Mouse (Mus musculus) olfactory bulb, adult 2 months (tissue): ENCODE measurements around the gene Nacc1. TPM values are rescaled to one million over a fixed set of nuclear protein-coding genes. Genes with fewer than 3 reads are reported as not detected.

Experiments used
- H3K27ac ChIP-seq: fragments of 200-500 bp; 2 replicates; pipeline ENCODE4 v1.5.1; 2012; ENCODE audit warnings: low read depth, low read length; ENCODE audit not compliant: insufficient read depth
- H3K4me1 ChIP-seq: fragments of 200-500 bp; 2 replicates; pipeline ENCODE4 v1.6.1; 2012; ENCODE audit warnings: low read length; ENCODE audit not compliant: control insufficient read depth, insufficient read depth
- H3K4me3 ChIP-seq: fragments of 200-500 bp; 2 replicates; pipeline ENCODE4 v1.5.1; 2012; ENCODE audit warnings: mild to moderate bottlenecking, low read depth, low read length, moderate library complexity; ENCODE audit not compliant: insufficient read depth
- CTCF ChIP-seq: fragments of 200-500 bp; IDR thresholded peaks from 2 replicates; pipeline ENCODE4 v1.5.1; 2012; ENCODE audit warnings: low read depth, mild to moderate bottlenecking, low read length, moderate library complexity; ENCODE audit not compliant: insufficient read depth
- POLR2A ChIP-seq: fragments of 200-500 bp; IDR thresholded peaks from 2 replicates; pipeline ENCODE4 v1.6.1; 2012; ENCODE audit warnings: mild to moderate bottlenecking, low read depth, low read length, moderate library complexity; ENCODE audit not compliant: insufficient read depth
- WGBS: fragments of 180-500 bp; shearing (Covaris S2); methylation state at CpG from one replicate; pipeline ENCODE4 v1.1.7; 2018; 5-methylcytosine and 5-hydroxymethylcytosine counted together
- polyA plus RNA-seq: library from polyadenylated mRNA; stranded (reverse); fragments of >200 nt; gene quantifications from 2 replicates; pipeline ENCODE4 v1.2.4, GENCODE M21; 2012; ENCODE audit warnings: low replicate concordance; ENCODE audit not compliant: missing spikeins, insufficient read depth, insufficient read length

The Nacc1 gene
- polyA plus RNA-seq, 1 experiment = not detected

DNA sequence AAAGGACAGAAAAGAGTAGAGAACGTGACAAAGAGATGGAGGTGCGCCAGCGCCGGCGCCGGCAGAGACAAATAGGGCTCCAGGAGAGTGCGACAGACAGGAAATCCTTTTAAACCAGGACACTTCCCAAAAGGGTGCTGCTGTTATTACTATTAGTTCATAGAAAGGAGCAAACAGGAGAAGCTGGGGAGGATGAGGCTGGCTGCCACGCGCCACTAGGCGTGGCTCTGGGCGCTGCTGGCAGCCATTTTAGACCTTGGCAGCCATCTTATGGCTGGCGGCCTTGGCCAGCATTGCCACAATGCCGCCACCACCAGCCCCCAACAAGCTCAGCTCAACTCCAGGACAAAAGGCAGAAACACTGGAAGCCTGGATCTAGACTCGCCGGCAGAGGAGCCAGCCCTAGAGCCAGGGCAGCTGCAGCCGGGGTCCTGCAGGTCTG, 42.3 kb upstream of the Nacc1 start:
- Histone ChIP-seq H3K4me3 (no peak overlapping the region), H3K4me1 (peaks cover 49% of the 10 kb centered on the region), H3K27ac (peak overlapping the region; percentile 56)
- TF ChIP-seq POLR2A = no peak
- no peak for TF ChIP-seq CTCF
- 69% methylated on average over 16 of the region's 16 CpGs for WGBS

DNA sequence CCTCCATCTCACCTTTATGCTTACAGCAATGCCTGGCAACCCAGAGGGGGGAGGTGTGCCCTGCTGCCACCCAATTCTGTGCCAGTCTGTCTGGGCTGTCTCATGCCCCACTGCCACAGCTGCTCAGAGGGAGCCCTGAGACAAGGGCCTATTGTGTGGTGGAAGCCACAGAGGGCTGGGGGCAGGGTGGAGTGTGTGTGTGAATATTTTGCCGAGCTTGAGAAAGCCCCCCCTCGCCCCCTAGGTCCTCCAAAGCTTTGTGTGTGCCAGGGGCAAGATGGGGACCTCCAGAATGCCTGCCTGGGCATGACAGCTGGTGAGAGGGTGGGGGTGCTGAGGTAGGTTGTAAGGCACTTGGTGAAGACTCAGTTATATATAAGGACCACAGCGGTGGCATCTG, 40.8 kb upstream of the Nacc1 start:
- peaks cover 56% of the 10 kb centered on the region for H3K4me1 ChIP-seq
- no peak overlapping the region for H3K4me3 ChIP-seq
- no peak overlapping the region for H3K27ac ChIP-seq
- WGBS = 42% methylated on average over 3 of the region's 3 CpGs
- no peak for TF ChIP-seq POLR2A

DNA sequence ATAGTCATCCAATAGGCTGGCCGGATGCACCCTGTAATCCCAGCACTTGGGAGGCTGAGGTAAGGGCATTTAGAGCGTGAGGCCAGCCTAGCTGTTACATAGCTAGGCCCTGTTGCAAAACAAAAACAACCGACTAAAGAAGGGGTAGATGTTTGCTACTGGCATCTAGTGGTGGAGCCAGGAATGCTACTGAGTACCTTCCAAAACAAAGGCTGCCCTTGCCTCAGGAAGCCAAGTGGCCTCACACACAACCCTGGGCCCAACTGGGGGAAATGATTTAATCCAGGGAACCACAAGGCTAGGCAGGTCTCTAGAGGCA, 38.2 kb upstream of the Nacc1 start:
- 0 out of 2 replicates have a peak, but pooled peaks have one; percentile 5 for TF ChIP-seq CTCF
- no peak for TF ChIP-seq POLR2A
- peaks cover 48% of the 10 kb centered on the region for H3K4me1 ChIP-seq

GRCm38 (mm10) chr8:84725246-84725940, 37.7 kb upstream of the Nacc1 start:
- H3K4me1 ChIP-seq = peaks cover 43% of the 10 kb centered on the region
- 62% methylated on average over 10 of the region's 10 CpGs for WGBS
- H3K4me3 ChIP-seq = no peak overlapping the region
- TF ChIP-seq POLR2A (no peak), CTCF (no peak)
- H3K27ac ChIP-seq = peak overlapping the region; percentile 4; the same call in 1 of the 2 replicates

More for the DNA sequence above, 38.2 kb upstream of the Nacc1 start:
- Histone ChIP-seq H3K27ac (peak overlapping the region; percentile 4; the same call in 1 of the 2 replicates), H3K4me3 (no peak overlapping the region)
- 22% methylated on average over 3 of the region's 3 CpGs for WGBS

DNA sequence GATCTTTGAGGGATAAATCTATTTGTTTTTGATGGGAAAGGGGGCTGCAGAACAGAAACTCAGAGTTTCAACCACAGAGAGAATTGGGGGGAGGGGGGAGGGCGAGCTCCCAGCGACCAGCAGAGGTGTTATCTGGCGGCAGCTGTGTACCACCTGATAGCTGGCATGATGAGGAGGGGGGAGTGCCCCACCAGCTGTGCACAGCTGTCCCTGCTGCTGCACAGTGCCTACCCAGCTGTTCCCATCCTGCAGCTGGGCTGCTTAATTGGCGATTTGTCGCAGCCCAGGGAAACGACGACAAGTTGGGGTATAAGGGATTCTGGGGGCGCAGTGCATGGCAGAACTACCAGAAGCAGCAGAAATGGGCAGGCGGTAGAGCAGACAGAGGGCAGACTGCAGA, 37.0 kb upstream of the Nacc1 start:
- WGBS = 53% methylated on average over 9 of the region's 9 CpGs
- Histone ChIP-seq H3K27ac (no peak overlapping the region), H3K4me1 (peaks cover 36% of the 10 kb centered on the region)

DNA sequence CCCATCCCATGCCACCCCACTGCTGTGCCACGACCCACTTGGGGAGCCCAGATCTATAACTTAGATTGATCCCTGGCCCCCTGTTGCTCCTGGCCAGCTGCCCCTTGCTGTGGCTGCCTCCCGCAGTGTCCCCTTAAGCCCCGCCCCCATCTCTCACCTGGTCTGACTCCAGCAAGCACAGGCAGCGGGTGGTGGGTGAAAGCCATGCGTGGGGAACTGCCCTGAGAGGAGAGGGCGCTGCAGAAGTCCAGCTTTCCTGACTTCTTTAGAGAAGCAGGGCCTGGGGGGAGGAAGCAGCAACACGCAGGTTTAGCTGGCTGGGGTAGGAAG, 35.9 kb upstream of the Nacc1 start:
- TF ChIP-seq POLR2A (no peak), CTCF (no peak)
- Histone ChIP-seq H3K27ac (no peak overlapping the region), H3K4me1 (peaks cover 33% of the 10 kb centered on the region), H3K4me3 (no peak overlapping the region)
- WGBS = 40% methylated on average over 7 of the region's 7 CpGs

More for the DNA sequence above, 37.0 kb upstream of the Nacc1 start:
- TF ChIP-seq POLR2A (no peak), CTCF (no peak)
- no peak overlapping the region for H3K4me3 ChIP-seq

DNA sequence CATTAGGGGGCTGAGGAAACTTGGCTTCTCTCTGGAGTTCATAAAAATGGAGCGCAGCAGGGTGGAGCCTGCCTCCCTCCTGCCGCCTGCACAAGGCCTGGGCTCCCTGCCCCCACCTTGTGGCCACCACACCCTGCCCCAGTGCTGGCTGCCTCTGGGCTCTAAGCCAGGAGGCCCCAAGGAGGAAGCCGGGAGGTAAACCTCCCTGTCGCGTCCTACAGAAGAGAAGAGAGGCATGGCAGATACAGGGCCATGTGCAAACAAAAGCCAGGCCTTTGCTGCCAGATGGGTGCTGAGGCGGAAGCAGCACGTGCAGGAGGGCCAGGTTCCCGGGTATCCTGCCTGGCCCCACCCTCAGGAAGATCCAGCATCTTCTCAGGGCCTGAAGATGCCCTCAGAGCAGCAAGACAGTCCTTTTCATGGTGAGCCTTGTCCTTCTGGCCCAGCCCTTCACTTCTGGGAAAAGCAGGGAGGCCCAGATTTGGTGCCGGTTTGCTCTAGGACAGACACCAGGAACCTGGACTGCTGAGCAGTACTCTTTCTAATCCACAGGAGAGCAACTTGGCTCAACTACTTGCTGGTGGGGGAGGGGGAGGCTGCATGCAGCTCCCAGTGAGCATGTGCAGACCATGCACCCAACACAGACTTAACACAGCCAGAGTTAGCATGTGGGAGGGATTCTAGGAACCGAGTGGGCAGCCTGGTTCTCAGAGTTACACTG, 35.3 kb upstream of the Nacc1 start, which contains the start of gene G430095P16Rik:
G430095P16Rik (plus strand) TSS at position 158 of the 721 bp plus-strand sequence.
- Histone ChIP-seq H3K27ac (peak within 1 kb of the TSS; percentile 14; the same call in 1 of the 2 replicates), H3K4me1 (peaks cover 33% of the 10 kb centered on the region), H3K4me3 (no peak within 1 kb of the TSS)
- WGBS = 42% methylated on average over 10 of the region's 10 CpGs
- no peak for TF ChIP-seq CTCF
- no peak for TF ChIP-seq POLR2A

- 62% methylated on average over 6 of the region's 6 CpGs for WGBS
- Histone ChIP-seq H3K4me3 (no peak overlapping the region), H3K4me1 (peaks cover 33% of the 10 kb centered on the region), H3K27ac (peak overlapping the region; percentile 13; the same call in 1 of the 2 replicates)
- TF ChIP-seq CTCF (no peak), POLR2A (no peak)
Measured at GRCm38 (mm10) chr8:84722530-84722849, 34.8 kb upstream of the Nacc1 start.

DNA sequence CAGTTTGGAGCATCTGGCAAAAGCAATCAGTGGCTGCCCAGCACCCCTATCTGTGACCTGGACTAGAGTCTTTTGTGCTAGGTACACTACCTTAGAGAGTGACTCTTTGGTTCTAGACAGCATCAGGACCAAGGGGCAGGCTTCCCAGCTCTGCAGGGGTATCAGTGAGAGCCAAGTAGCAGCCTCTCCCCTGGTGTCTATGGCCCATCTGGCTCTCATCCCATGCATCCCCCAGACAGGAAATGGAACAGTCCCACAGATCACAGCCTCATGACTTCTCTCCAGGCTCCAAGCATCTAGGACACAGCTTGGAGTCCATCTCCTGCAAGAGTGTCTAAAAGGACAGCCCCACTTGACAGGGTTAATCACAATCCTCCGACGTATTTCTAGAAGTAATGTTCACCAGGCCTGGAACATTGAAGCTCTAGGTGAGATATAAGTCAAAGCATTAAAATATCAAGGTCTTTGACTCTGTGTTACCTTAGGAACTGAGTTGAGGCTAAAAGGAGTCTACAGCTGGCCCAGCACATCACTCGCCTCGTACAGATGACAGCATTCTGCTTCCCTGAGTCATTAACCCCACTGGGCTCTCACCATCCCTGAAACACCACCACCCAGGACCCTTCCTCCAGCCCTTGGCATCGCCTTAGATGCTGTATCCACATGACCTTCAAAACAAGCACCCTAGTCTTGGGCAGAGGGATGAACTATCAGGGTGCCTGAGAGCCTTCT, 31.5 kb upstream of the Nacc1 start:
- peaks cover 34% of the 10 kb centered on the region for H3K4me1 ChIP-seq
- TF ChIP-seq POLR2A (no peak), CTCF (no peak)
- H3K27ac ChIP-seq = no peak overlapping the region
- H3K4me3 ChIP-seq = no peak overlapping the region
- 82% methylated on average over 5 of the region's 5 CpGs for WGBS
